Mouse (Mus musculus) thymus, adult 2 months (tissue): ENCODE results near the gene Sds.

Source experiments
- CTCF ChIP-seq: fragments of 200-500 bp; IDR thresholded peaks from 2 replicates; pipeline ENCODE4 v1.5.1; 2012; ENCODE audit warnings: mild to moderate bottlenecking, control low read depth, low read length, moderate library complexity, borderline replicate concordance; ENCODE audit not compliant: control insufficient read depth, poor library complexity, insufficient read depth; ENCODE audit errors: extremely low read depth
- POLR2A ChIP-seq: fragments of 200-500 bp; IDR thresholded peaks from 2 replicates; pipeline ENCODE4 v1.6.1; 2012; ENCODE audit warnings: mild to moderate bottlenecking, low read length, control low read depth, moderate library complexity; ENCODE audit not compliant: control insufficient read depth, poor library complexity, insufficient read depth; ENCODE audit errors: extremely low read depth

DNA sequence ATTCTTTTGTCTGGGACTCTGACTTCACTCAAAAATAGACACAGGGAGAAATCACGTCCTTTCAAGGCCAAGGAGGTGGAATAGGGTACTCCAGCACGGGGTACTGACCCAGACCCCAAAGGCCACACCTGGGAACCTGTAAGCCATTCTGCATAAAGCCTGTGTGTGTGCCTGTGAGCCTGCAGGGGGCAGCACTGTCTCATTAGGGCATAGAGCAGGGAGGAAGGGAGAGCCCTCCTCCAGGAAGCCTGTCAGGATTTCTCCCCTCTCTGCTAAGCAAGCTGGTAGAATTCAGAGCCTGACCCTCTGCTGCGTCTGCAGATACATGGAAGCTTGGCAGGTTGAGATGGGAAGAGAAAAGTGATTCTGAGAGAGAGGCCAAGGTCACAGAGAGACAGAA, 46.3 kb downstream of the Sds start:
- TF ChIP-seq POLR2A (no peak), CTCF (peak; percentile 79; the same call in 1 of the 2 replicates)
